Mouse (Mus musculus) cerebellum, postnatal 4 days (tissue): ENCODE results near the gene Prpf3.
"Not testable (repeated sequence)": the region's sequence is repeated elsewhere in the genome, so short reads cannot be mapped to it uniquely, and the experiment has no call there.

Experiments used
- DNase-seq, 2 experiments: peaks; one replicate each; pipeline ENCODE4 v3.0.0; 2022; ENCODE audit warnings: low spot score in 2 of 2, mixed read lengths in 1 of 2

Gene Prpf3

DNA sequence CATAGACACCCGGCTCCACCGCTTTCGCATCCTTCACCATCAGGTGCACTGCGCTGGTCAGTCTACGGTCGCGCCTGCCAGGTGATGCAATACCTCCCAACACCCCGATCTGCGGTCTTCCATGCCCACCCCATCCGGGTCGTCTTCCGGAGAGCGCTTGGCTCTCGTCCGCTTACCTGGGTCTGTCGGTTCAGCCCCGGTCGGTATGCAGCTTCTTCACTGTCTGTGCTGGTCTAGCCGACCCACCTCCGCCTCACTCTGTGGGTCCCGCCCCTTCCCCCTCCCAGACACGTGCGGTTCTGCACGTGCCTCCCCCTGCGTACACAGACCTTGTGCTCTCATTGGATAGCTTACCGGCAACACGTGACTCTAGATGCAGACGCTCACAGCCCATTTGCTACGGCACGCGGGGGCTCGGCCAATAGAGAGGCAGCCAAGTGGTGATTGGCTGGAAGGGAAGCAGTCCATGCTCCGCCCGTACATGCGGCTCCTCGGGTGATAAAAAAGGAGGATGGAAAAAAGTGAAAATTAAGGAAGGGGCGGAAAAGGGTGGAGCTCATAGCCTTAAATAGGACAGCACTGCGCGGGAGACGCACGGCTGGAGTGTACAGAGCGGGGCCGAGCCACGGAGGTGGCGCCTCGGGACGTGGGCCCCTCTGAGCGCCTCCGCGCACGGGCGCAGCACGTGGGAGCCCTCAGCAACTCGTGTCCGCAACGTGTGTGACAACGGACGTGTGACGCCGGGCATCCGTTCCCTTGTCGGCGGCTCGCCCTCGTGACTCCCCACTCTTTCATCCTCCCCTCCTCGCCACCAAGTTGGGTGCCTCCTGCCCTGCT lies 26.5 kb upstream of the Prpf3 start, which contains the start of gene Ciart:
Gene Ciart, minus strand, starts transcription at position 273 of the 837 bp plus-strand sequence.
- DNase-seq: peak; percentile 87 to 90

DNA sequence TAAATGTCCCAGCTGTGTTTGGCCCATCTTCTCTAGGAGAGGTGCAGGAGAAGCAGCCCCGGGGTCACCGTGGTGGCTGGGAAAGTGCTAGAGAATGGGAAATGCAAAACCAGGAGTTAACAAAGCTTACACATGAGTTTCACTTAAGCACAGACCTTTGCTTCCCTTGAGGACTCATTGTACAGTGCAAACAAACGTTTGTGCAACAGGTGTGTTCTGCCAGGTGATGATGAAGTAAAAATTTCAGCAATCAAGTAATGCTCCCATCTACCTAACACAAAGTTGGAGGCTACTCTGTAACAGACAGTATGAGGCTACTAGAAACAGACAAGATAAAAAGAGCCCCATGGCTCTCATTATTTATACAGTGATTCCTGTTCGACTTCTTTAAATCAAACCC lies 23.4 kb upstream of the Prpf3 start:
- DNase-seq: no peak

DNA sequence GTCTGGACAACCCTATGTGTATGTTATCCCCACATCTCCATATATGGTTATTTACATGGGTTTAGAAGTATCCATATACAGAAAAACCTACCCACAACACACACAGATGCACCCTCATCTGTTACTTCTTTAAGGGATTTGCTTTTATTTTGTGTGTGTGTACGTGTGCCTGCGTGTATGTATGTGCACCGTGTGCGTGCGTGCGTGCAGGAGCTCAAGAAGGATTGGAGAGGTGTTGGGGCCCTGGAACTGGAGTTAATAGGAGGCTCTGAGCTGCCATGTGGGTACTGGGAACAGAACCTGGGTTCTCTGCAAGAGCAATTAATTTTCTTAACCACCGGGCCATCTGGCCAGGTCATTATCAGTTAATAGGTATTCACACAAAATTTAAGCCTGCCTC lies 16.4 kb upstream of the Prpf3 start:
- DNase-seq: no peak

DNA sequence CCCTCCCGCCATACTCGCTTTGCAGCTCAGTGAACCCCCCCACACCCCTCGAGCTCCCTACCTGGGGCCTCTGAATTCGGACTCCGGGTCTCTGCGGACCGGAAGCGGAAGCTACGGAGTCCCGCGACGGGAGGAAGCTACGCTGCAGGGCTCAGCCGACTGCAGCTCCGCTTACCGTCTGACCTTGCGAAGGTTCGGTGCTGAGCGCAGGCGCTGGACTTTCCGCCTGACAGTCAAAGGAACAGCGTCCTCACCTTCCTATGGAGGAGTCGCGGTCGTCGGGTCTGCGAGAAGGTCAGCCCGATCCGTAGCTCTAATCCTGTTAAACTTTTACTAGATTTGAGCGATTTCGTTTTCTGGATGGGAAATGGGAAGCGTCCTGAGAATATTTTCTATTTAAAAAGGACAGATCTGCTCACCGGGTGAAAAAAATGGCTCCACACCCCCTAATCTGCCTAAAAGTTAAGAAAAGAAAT lies 15.7 kb upstream of the Prpf3 start, which contains the start of gene Mrps21:
Gene Mrps21, minus strand, starts transcription at position 128 of the 476 bp plus-strand sequence.
- peak; percentile 60 to 79 for DNase-seq

DNA sequence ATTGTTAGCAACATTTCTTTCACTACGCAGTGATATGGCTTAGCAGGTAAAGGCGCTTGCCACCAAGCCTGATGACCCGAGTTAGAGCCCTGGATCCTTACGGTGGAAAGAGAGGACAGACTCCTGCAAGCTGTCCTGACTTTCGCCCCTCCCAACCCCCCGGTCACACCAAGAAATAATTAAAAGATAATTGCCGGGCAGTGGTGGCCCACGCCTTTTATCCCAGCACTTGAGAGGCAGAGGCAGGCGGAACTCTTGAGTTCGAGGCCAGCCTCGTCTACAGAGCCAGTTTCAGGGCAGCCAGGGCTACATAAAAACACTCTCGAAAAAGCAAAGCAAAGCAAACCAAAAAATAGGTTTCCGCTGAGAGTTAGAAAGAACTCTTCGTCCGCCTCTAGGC lies 15.3 kb upstream of the Prpf3 start:
- no peak for DNase-seq

DNA sequence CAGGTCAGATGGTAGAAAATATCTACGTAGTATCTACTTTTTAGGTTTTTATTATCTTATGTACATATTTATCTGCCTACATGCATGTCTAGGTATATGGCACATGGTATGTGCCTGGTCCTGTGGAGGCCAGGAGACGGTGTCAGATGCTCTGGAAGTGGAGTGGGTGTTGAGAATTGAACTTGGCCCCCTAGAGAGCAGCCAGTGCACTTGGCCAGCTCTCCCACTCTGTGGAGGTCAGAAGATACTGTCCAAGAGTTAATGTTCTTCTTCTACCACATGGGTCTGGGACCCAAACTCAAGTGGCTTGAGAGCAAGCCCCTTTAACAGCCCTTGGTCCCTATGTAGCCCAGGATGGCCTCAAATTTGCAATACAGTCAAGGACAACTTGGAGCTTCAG lies 11.7 kb upstream of the Prpf3 start:
- DNase-seq: no peak

DNA sequence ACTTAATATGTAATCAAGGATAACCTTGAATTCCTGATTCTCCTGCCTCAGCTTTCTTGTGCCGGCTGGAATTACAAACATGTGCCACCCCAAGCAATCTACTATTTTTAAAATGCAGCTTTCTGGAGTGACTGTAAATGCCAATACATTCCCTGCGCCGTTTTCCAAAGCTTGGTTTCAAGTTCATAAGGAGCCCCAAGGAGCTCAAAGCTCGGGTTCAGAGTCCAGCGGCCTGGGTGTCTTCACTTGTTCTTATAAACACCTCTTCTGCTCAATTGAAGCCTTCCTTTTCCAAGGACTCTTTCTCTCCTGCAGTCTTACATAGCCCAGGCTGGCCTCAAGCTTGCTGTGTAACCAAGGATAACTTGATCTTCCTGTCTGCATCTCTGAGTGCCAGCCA lies 10.4 kb upstream of the Prpf3 start:
- DNase-seq: no peak

DNA sequence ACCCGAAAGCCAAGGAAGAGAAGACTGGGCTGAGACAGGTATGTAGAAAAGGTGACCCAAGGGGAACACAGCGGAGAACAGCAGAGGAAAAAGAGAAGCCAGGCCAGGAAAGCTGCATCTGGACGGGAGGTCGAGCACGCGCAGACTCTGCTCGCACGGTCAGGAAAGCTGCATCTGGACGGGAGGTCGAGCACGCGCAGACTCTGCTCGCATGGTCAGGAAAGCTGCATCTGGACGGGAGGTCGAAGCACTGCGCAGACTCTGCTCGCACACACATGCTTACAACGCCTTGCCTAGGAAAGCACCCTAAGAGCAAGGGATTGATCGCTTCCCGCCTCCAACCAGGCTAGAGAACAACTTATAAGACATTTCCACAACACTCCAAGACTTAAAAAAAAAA lies 9.9 kb upstream of the Prpf3 start:
- no peak for DNase-seq

DNA sequence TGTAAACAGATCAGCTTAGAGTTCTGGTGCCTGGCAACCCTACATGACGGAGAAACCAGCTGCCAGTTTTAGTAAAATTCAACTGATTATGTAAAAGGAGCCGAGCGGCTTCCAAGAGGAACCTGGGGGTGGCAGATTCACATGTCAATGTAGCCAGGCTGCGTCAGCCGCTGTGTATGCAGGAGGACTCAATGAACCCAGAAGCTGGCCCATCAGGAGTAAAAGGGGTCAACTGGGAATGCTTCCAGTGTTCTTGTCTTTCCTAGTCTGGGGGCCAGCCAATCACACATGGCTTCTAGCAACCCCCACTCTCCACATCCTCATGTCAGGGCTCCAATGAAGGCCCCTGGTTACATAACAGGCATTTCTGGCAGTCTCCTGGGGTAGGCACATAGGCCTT lies 9.4 kb upstream of the Prpf3 start:
- DNase-seq: no peak

DNA sequence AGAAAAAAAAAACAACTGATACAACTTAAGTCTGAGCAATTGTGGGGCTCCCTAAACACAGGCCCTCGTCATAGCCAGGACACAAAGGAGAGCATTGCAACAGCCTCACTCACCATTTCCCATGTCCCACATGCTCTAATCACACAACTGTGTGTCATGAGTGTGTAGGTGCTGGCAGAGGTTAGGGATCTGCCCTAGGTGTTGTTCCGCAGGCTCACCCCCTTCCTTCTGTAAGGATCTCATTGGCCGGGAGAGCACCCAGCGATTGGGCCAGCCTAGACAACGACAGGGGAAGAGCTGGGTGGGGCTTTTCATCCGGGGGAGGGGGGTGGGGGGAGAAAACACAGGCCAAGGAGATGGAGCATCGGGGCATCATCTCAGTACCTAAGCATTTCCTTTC lies 7.9 kb upstream of the Prpf3 start:
- no peak for DNase-seq

DNA sequence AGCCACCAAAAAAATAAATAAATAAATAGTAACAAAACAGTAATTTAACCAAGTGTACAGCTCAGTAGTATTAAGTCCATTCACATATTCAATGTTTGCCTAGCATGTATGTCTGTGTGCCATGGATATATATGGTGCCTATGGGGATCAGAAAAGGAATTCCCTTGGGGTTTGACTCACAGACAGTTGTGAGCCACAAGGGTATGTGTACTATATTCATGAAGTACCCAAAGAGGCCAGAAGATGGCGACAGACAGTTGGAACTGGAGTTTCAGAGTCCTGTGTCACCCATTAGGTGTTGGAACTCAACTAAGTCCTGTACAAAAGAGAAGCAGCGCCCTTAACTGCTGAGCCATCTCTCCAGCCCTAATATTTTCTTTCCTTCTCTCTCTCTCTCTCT lies 6.1 kb upstream of the Prpf3 start:
- DNase-seq: peak in 1 of 2 experiments; percentile 74

DNA sequence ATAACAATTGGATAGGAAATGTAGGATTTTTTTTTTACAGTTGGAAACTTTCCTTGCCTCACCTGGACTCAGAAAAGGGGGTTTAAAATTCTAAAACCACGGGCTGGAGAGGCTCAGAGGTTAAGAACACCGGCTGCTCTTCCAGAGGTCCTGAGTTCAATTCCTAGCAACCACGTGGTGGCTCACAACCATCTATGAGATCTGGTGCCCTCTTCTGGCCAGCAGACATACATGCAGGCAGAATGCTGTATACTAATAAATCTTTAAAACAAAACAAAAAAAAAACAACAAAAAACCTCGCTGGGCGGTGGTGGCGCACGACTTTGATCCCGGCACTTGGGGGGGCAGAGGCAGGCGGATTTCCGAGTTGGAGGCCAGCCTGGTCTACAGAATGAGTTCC lies 5.5 kb upstream of the Prpf3 start:
- DNase-seq: no peak

DNA sequence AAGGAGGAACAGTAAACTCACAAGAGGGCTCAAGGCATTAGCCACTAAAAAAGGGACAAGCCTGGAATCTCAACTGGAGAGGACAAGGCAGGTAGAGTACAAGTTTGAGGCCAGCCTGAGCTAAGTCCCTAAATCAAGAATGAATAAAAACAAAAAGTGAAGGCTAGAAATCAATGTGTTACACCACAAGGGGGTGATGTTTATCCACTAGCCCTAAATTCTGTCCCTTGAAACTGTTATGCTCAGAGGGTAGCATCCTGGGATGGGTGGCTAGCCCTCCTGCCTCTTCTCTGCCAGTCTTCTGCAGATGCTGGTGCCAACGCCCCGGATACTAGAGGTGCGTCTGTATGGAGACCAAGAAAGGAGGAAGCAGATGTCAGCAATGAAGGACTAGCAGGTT lies 4.6 kb upstream of the Prpf3 start:
- DNase-seq: no peak

DNA sequence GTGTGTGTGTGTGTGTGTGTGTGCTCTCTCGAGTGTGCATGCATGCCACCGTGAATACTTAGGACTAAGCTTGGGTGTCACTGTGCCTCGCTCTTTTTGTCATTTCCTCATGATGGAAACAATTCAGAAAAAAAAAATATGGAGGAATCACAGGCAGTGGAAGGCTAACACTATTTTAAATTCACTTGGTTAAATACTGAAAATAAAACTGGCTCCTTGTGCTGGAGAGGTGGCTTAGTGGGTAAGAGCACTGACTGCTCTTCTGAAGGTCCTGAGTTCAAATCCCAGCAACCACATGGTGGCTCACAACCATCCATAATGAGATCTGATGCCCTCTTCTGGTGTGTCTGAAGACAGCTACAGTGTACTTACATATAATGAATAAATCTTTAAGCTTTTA lies 2.6 kb upstream of the Prpf3 start:
- DNase-seq: not testable (repeated sequence)

DNA sequence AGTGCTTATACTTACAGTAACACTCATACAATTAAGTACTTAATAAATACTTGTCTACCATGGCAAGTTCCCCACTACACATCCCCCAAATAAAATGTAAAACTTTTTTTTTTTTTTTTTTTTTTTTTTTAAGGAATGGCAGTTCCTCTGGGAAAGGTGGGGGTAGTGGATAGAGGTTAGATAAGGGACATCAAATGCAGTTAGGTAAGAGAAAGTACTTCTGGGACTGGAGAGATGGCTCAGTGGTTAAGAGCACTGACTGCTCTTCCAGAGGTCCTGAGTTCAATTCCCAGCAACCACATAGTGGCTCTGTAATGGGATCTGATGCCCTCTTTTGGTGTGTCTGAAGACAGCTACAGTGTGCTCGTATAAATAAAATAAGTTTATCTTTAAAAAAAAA lies 1.4 kb upstream of the Prpf3 start:
- not testable (repeated sequence) for DNase-seq

DNA sequence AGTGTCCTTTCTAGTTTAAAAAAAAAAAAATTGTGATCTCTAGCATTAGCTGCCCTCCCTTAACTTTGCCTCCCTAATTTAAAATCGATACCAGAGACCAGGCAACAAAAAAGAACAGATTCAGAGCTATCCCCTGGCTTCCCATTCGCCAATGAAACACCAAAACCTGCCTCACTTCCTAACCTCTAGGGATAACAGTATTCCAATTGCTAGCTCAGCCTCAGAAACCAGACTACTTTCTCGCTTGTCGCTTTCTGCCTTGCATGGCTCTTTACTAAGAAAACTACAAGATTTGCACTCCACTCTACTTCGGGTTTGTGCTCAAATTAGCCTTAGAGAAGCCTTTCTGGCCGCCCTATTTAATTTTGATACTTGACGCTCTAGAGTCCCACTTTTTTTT lies 430 bp upstream of the Prpf3 start:
- DNase-seq: no peak

DNA sequence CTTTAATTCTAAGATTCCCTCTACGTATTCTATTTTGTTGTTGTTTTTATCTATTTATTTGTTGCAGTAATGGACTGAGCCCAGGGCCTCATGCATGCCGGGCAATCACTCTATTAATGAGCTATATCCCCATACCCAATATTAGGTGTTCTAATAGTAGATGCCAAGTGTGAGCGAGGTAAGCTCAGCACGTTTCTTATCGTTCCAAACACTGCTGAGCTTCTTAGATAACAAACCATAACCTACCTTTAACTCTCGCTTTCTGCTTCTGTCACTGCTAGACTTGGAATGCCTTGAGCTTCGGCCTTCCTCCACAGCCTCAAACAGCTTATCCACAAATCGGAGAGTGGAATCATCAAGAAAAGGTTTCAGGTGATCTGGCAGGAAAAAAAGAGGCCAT lies 4.4 kb downstream of the Prpf3 start:
- DNase-seq: no peak

DNA sequence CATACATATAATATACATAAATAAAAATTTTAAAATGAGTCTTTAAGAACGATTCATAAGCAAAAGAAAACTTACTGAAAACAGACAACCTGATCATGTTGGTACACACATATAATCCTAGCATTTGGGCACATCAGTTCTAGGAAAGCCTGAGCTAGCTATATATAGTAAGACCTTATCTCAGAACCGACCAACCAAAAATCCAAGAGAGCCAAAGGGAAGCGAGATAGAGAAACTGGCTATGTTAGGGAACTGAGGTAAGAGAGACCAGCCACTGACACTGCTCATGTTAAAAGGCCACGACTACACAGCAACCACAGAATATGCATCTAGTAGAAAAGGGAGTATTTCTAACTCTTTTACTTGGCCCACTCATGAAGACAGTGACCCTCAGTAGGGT lies 5.1 kb downstream of the Prpf3 start:
- no peak for DNase-seq

DNA sequence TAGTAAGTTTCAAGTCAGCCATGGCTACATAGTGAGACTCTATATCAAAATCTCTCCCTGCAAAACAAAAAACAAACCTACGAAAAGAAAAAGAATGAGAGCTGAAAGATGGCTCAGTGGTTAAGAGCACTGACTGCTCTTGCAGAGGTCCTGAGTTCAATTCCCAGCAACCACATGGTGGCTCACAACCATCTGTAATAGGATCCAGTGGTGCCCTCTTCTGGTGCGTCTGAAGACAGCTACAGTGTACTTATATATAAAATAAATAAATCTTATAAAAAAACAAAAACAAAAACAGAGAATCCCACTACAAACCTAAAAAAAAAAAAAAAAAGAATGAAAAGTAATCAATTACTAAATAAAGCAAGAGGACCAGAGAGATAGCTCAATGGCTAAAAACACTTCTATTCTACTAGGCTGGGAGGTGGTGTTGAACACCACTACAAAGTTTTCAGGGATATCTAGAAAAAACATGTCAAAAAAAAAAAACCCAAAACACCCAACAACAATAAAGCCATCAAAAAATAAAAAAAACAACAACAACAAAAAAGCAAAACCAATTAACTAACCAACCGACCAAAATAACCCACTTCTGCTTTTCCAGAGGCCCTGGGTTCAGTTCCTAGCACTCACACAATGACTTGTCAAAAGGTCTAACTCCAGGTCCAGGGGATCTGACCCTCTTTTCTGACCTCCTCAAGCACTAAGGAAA lies 13.0 kb downstream of the Prpf3 start:
- no peak for DNase-seq

DNA sequence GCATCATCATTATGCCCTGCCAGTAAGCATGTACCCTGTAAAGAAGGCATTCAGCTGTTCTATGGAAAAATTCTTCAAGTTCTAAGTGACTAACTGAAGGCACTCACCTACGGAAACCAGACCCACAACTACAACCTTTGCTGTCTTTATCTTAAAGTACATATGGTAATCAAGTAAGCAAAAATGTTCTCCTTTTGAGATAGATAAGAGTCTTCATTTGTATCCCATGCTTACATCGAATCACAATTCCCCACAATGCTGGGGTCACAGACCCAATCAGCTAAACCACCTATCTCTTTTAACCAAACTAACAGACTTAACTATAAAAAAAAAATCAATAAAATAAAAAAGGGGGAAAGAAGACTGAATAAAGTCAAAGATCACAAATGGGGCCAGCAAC lies 16.4 kb downstream of the Prpf3 start:
- no peak for DNase-seq

DNA sequence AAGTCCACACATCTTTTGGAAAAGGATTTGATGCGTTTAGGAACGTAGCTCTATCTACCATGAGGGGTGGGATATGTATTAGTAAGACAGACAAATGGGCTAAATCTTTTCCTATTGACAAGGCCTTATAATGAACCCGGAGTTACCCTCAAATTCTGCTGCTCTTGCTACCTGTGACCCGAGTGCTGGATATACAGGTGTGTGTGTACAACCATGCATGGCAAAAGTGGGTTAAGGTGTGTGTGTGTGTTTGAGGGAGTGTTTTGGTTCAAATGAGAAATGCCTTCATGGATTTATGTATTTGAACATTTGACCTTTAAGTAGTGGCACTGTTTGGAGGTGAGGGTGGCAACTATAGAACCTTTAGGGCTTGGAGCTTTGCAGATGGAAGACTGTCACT lies 26.6 kb downstream of the Prpf3 start:
- no peak for DNase-seq

DNA sequence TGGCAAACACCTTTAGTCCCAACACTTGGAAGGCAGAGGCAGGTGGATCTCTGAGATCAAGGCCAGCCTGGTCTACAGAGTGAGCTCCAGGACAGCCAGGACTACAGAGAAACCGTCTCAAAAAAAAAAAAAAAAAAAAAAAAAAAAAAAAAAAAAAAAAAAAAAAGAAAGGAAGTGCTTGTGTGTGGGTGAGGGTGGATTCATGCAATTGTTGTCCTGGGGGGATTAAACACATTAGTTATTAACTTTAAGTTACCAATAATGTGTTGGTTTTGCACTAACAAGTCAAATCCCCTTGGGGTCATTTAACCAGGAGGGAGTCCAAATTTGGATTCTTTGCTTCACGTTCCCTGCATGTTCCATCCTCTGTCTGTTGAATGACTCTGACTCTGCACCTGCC lies 29.4 kb downstream of the Prpf3 start:
- no peak for DNase-seq
